Mouse (Mus musculus) stomach, postnatal 0 days (tissue): ENCODE measurements around the gene Gm20671.

ENCODE experiments used
- CTCF ChIP-seq: IDR thresholded peaks from 2 replicates; pipeline ENCODE4 v1.5.1; 2016; ENCODE audit warnings: antibody characterized with exemption, low read depth, mild to moderate bottlenecking, moderate library complexity
- EP300 ChIP-seq: optimal IDR thresholded peaks from 2 replicates; pipeline ENCODE3; 2016; ENCODE audit warnings: antibody characterized with exemption

- no peak for TF ChIP-seq EP300
- TF ChIP-seq CTCF: no peak
These were observed 36.6 kb upstream of the Gm20671 start, which contains the start of gene Depdc5 for GRCm38 (mm10) chr5:32863253-32864228.
